Mouse (Mus musculus): ENCODE measurements around the gene Pamr1.
A peak's percentile ranks its signal among the peaks of the same experiment; 100 is the strongest.

DNA sequence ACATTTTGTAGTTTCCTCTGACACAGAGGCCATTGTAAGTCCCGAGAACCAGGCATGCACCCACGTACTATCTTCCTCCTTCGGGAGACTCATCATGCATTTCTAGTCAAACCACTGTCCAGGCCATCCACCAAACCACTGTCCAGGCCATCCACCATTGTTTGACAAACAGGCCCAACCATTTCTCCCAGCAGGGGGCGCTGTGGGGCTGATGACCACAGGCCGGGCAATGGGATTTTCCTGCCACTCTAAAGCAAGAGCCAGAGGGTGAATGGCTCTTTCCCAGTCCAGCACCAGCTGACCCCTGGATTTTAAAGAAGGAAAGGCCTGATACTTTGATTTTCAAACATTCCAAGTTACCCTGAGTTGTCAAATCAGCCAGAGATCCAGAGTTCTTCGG is 125.5 kb downstream of the Pamr1 start:
- TF ChIP-seq CTCF (IDR thresholded peaks at IDR 0.05; ENCODE audit: low read depth, low read length) (peak; percentile 66), POLR2A (IDR thresholded peaks at IDR 0.05; ENCODE audit: extremely low read depth, insufficient read depth, low read length) (no peak)
